Mouse (Mus musculus) cerebellum, postnatal 14 days (tissue): ENCODE results near the gene Sox5.
A peak's percentile ranks its signal among the peaks of the same experiment; 100 is the strongest.

Experiments used
- DNase-seq, 2 experiments: peaks; one replicate each; pipeline ENCODE4 v3.0.0; 2021; ENCODE audit warnings: mixed read lengths in 2 of 2

The Sox5 gene

DNA sequence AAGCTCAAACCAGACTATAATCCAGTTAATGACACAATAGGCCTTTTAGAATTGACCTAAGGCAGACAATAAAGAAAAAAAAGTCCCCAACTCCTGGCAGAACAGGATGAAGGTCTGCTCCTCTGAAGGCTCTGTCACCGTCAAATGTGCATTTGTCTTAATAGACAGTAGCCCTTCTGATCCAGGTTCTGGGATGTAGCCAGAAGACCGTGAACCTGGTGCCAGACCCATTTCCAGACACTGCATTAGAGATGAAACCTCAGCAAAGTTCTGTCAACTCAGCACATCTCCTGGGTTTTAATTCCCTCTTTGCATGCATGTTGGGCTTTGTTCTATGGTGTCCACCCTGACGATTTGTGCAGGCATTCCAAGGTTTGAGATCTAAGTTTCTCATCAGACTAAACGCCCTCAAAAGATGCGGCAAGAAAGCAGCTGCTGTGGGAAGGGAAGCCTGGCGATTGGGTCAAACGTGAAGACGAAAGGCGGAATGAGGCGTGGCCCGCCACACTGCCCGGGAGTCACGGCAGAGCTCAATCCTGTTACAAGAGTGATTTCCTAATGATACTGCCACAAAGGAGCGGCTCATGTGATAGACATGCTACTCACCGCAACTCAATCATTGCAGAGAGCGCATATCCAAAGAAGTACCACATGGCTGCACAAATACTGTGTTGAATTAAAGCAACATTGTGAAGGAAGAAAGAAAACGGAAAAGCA, 394.1 kb downstream of the Sox5 start:
- DNase-seq = no peak

DNA sequence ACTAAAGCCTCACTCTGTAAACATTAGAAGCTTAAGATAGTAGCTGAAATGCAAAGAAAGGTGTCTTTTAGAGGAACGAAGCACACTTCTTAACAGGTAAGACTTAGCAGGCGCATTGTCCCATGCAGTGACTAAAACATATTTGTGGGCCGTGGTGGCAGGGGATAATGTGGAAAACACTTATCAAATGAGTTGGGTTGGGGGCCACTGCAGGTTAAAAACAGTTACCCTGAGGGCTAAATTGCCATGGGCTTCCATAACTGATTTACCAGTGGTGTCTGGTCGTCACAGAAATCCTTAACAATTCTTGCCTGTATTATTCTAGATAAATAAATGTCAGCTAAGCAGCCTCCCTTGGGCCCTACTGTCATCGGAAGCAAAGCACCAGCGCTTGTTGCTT, 401.1 kb downstream of the Sox5 start:
- no peak for DNase-seq

DNA sequence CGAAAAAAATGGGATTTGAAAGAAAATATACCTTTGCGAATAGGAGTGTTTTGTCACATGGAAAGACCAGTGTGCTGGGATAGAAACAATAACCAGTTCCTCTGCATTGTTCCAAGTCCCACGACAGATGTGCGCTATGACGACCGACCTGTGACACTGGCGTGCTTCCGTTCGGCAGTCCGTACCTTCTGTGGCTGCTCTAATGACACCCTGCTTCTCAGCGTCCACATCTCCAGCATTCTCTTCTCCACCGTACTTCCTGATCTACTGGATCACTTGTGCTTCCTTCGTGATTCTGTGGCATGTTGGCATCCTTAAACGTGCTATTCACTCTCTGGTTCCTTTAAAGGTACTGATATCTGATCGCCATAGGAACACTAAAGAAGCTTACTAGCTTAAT, 401.6 kb downstream of the Sox5 start:
- DNase-seq = no peak

DNA sequence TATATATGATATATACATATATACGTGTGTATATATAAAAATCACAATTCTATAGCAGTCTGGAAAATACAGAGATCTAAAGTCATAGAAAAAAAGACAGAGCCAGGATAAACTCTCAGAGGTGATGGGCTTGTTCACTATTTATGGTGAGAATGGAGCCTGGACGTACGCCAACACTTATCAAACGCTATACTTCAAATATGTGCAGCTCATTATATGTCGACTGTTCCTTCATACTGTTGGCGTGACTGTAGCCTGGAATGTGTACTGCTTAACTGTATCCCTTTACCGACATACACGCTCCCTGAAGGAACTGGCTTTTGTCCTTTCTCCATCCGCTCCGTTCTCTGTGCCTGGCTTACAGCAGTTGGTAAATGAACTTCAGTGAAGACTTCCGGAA, 407.0 kb downstream of the Sox5 start:
- no peak for DNase-seq

DNA sequence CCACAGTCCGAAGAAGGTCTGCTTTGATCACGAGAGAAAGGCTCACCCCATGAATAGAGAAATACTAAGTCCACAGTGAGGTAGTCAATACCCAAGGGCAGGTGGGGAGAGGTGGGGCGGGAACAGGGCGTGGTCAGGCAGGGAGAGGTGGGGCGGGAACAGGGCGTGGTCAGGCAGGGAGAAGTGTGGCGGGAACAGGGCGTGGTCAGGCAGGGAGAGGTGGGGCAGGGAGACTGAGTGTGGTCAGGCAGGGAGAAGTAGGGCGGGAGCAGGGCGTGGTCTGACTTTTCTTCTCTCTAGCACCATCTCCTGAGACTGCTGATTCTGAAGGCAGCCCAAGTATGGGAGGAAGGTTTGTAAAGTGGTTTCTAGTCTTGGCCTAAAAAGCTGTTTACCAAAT, 411.1 kb downstream of the Sox5 start:
- DNase-seq = no peak

DNA sequence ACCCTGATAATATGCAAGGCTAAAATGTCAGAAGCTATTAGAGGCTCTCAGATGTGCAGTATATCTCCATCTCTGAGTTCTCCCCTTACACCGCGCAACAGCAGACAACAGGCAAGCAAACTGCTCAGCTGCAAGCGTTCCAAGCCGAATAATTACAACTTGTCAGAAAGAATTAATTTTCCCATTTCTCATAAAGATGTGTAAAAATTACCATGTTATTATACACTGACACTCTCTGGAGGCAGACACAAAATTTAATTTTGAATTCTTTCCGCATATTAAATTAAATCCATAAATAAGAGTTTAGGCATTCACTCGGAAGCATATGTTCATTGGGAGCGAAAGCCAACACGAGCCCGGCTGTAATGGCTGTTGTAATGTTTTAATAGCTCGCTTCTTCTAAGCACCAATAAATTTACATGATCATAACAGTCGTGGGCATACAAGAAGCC, 414.1 kb downstream of the Sox5 start:
- peak in 1 of 2 experiments; percentile 13 for DNase-seq

DNA sequence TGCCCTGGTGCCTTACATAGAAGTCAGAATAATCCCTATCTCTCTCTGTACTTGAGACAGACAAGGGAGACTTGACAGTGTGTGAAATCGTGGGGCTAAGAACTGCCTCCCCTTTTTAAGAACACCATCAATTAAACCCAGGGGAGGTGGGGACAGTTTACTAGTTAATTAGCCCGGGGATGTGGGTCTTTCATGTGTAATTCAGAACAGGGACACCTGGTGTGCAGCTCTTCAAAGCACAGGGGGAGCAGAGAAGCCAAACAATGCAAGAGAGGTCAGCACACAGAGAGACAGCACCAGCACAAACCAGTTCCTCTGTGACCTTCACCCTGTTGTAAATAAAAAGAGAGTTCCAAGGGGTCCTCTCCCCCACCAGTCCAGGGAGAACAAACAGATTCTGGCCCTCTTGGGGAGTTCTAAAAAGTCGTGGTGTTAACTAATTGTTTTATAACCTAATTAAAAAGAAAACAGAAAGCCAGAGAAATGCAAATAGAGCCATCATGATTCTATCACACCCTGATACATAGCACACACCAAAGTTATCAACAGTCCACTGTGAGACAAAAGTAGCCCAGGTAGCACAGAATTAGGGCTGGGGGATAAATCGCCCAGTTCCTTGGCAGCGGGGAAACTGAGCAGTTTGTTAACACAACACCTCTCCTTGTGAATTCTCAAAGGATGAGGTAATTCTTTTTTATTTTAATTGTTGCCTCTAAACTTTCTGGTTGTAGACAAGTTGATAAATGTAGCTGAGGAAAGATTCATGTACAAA, 420.3 kb downstream of the Sox5 start:
- no peak for DNase-seq

DNA sequence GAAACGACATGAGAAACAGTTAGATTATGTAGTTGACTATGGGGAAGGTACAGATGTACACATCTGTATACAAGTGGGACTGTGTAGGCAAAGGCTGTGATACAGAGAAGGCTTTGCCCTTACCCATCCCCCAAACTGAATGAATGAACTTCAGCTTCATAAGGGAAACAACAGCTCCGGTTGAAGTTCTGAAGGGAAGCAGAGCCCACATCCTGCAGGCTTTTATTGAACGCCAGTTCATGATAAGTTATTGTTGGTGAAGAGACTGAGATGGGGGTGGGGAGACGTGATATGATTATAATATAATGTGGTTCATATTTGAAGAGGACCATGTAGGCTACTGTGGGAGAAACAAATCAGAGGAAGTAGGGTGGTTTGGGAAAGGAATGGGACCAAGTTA, 424.7 kb downstream of the Sox5 start:
- DNase-seq = no peak

DNA sequence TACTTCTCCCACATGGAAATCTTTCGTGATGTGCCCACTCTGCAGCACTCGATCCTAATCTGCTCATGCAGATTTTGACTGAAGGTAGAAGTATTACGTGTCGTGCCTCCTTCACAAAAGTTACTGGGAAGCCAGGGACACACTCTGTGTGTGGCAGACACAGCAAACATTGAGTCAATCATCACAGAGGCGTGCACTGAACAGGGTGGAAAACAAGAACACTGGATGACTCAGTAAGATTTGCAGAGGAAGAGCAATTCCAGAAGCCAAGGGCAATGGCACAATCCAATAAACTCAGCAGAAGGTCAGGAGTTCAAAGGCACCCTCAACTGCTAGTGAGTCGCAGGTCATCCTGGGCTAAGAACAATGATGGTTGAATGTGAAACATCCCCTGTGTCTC, 430.7 kb downstream of the Sox5 start:
- no peak for DNase-seq

DNA sequence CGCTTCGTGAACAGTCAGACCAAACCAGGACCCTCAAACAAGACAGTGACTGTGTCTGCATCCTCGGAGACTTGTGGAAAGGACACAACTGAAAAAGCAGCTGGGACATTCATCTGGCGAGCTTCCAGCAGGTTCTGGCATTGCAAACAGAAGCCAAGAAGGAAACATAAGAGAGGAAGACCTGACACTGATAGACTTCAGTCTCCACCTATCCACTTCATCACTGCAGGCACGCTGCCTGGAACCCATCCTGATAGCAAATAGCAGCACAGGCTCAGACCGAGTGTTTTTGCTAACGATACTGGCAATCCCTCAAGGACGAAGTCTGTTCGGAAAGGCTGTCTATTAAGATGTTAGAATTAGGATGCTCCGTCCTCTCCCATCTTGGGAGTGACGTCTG, 438.4 kb downstream of the Sox5 start:
- DNase-seq = peak; percentile 88 to 95

DNA sequence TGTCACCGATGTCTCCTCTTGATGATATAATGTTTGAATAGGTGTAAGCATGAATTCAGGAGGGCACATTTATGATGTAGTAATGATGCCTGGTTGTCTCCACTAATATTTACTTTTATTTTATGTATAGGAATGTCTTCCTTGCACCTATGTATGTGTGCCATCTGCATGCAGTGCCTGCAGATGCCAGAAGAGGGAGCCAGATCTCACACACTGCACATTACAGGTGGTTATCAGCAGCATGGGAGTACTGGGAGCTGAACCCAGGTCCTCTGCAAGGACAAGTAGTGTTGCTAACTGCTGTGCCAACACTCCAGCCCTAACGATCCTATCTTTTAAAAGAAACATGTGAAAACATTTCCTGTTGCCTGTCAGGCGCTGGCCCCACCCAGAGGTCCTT, 442.2 kb downstream of the Sox5 start:
- DNase-seq = peak in 1 of 2 experiments; percentile 12

DNA sequence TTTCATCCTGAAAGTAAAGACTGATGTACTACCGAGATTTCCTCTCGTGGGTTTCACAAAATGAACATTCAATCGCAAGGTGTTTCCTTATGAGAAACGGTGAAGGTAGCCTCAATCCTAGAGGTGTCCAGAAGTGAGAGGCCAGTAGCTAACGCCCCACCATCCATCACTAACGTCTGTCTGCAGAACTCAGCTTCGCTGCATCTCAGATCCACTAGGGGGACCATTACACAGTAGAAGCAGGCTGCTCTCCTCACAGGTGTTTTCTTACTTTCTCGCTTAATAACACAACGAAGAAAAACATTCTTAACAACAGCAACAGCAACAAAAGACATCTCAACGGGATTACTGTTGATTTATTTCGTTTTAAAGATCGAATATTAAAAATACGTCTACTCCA, 442.8 kb downstream of the Sox5 start:
- peak; percentile 64 to 68 for DNase-seq

DNA sequence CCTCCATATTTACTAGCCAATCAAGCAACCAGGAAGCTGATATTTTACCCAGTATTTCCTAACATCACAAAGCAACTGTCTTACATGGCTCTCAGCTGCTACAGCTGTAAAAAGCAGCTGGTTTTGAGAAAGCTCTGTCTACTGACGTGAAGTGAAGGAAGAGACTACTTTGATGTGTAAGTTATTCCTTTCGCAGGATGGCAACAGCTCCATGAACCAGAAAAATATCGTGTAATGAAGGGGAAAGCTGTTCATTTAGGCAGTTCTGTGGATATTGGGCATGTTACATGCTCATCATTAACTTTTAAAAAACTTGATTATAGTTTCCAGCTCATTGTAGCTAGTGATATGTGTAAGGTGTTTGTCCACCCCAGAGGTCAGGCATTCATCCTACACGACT, 443.6 kb downstream of the Sox5 start:
- no peak for DNase-seq

DNA sequence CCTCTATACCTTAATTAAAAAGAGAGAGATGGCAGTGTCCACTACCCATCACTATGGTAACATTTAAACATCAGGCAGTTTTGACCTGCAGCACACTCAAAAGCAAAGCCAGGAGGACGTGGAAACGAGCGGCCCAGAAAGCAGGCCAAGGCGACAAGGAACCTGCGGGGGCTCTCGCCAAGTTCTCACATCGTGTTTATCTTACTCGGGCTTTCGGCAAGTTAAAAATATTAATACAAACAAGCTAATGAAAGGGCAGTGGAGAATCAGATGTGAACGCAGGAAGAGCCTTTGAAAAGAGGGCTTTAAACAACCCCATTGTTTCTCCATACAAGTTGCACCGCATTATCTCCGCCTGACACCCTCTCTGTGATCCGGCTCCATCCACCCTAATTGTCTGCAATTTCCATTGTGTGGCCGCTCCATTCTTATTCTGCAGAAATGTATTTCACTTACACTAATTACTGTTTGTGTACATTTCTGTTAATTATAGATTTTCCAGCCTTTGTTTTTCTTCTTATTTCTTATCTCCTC, 444.3 kb downstream of the Sox5 start:
- DNase-seq = peak in 1 of 2 experiments; percentile 29

DNA sequence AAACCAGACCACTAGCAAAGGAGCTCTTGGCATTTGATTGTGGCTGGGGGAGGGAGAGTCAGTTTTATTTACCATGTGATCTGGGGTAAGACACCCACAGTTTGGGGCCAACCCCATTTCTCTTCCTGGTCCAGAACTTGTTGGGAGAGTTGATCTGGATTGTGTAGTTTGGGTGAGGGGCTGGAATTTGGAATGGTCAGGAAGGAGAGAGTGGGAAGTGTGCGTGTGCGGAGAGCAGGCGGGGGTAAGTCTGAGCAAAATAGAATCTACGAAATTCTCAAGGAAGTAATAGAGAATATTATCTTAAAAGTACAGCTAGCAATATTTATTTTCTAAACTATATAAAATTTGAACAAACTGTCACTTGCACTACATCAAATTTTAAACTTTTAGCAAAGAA, 445.0 kb downstream of the Sox5 start:
- DNase-seq = no peak

DNA sequence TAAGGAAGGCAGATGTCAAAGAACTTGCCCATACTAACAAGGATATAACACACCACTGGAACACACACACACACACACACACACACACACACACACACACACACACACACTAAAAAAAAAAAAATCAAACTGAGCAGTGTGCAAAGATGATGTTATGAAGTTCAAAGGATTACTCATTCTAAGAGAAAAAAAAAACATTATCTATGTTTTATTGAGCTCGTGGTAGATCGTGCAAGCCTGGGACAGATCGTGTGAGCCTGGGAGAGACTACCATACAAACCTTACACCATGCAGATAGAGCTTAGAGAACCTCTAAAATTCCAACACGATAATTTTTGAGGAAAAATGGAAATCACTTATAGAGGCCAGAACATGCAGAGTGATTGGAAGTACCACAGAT, 448.6 kb downstream of the Sox5 start:
- DNase-seq = no peak

DNA sequence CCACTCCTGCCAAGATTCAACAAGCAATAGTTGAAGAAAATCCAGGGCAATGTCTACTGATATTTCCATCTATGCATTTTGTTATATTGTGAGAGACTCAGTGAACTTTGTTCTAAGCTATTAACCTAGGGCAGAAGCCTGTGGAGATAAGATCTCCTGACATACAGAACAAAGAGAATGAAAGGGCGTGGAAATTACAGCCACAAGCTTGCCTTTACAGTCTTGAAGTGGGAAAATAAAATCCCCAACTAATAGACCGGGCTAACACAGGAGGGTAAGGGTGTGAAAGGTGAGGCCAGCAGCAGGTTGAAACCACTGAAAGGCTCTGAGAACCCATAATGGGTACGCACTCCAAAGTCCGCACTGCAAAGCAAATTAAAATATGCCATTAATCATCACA, 449.8 kb downstream of the Sox5 start:
- no peak for DNase-seq

DNA sequence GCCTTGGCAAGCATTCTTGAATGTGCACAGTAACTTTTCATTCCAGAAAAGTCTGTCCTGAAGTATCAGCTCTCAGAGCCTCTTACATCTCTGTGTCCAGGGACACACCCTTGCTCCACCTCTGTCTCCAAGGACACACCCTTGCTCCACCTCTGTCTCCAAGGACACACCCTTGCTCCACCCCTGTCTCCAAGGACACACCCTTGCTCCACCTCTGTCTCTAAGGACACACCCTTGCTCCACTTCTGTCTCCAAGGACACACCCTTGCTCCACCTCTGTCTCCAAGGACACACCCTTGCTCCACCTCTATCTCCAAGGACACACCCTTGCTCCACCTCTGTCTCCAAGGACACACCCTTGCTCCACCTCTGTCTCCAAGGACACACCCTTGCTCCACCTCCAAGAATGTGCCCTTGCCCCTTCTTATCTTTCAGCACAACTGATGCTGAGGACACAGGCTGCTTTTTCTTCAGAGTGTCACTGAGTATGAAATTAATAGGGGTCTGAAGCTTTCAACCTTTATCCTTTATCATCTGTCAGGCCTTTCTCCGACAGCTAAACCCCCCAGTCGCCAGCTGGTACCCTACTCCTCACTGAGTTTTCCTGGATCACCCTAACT, 452.4 kb downstream of the Sox5 start:
- DNase-seq = no peak

DNA sequence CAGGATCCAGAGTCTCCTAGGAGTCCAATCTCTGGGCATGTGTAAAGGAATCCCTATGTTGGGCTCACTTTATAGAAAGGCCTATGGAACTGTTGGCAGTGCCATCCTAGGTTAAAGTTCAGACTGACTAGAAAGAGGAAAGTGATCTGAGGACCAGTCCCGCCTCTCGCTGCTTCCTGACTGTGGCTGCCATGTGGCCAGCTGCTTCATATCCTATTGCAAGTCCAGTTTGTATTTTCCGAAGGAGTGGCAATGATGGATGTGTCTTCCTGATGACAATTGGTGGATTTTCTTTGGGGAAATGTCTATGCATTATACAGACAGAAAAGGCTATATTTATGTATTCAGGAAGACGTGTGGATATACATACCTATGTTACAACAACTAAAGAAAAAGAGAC, 453.0 kb downstream of the Sox5 start:
- DNase-seq = no peak

DNA sequence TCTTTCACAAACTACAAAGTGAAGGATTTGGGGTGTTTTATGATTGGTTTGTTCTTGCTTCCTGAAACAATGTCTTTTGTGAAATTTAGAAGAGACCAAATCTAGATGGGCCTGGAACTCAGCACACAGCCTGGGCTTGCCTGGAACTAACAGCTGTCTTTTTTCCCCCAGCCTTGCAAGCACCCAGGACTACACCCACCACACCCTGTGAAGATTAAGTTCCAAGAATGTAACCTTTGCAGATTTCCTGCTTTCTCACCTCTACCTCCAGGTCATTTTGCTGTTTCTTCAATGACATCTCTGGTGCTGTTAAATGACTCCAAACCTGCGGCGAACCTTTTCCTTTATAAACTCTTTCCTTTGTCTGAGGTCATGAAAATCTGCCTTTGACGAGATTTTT, 455.0 kb downstream of the Sox5 start:
- DNase-seq = no peak

DNA sequence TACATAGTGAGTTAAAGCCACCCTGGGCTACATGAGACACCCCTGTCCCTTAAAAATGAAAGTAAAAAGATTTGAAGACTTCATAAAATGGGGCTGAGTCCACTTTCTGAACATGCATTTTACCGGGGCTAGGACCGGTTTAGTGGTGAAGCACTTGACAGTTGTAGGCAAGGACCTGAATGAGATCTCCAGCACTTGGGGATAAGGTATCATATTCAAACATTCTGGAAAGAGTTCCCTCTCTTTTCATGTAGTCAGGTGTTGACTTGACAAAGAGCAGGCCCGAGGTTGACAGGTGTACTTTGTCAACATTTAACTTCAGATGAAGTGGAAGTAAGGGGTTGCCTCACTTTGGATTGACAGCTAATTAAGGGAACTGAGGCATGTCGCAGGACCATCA, 458.4 kb downstream of the Sox5 start:
- no peak for DNase-seq

DNA sequence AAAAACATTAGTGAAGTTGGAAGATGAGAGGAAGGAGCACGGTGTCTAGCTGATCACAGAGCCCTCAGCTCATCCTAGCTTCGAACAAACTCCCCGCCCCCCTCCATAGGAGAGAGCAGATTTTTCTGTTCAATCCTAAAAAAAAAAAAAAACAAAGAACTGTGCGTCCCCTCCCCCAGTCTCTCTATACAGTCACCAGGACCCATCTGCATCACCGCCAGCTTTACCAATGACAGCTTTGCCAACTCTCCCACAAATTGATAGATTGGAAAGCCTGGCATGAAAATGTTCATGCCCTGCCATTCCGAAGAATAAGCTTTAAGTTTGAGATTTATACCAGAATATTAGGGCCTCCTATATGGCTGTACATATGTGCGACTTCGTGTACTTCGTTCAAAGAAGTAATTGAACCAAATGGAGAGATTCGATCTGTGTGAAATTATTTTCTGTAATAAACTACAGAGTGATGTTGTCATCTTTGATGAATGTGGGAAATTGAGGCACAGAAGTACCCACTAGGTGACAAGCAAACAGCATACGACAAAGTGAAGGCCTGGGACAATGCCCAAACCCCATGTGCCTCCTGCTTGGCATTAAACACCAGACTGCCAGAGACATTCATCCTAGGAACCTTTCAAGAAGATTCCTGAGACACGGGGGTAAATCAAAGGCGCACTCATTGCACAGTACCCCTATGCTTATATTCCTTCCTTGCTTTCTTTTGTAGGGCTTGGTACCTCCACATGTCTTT, 459.3 kb downstream of the Sox5 start:
- no peak for DNase-seq

DNA sequence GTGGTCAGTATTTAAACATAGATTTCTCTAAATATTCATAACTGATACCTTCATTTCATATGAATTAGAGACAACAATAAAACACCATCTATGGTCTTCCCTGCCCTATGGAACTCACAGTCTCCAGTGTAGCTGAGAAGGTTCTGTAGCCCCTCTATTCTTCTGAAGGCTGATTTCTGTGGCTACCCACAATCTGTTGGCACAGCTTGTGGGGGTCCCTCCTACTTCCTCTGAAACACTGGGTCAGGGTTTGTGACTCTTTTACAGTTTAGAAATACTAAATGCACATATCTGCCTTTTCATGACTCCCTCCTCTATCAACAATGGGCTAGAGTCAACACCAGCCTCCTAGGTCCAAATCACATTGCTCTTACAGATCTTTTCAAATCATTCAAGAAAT, 461.4 kb downstream of the Sox5 start:
- no peak for DNase-seq
